Mouse (Mus musculus): ENCODE measurements around the gene Pgpep1.

Pgpep1 gene

GRCm38 (mm10) chr8:70635527-70635926 is 24.7 kb downstream of the Pgpep1 start:
- no peak for DNase-seq (ENCODE audit: extremely low read depth, low read depth, low spot score)

GRCm38 (mm10) chr8:70634066-70634465 is 26.1 kb downstream of the Pgpep1 start:
- DNase-seq (ENCODE audit: extremely low read depth, low read depth, low spot score), result no peak

- no peak for DNase-seq (ENCODE audit: extremely low read depth, low read depth, low spot score)
Measured at GRCm38 (mm10) chr8:70632346-70632892, 27.8 kb downstream of the Pgpep1 start, which contains the start of gene Gdf15. TSS of gene Gdf15 (minus strand) at chr8:70632456.

- DNase-seq (ENCODE audit: extremely low read depth, low read depth, low spot score), result no peak
Measured at GRCm38 (mm10) chr8:70631436-70631835, 28.8 kb downstream of the Pgpep1 start.

GRCm38 (mm10) chr8:70630532-70631381 is 29.4 kb downstream of the Pgpep1 start:
- DNase-seq (ENCODE audit: extremely low read depth, low read depth, low spot score), result no peak

GRCm38 (mm10) chr8:70629574-70630531 is 30.3 kb downstream of the Pgpep1 start:
- no peak for DNase-seq (ENCODE audit: extremely low read depth, low read depth, low spot score)

- no peak for DNase-seq (ENCODE audit: extremely low read depth, low read depth, low spot score)
Measured at GRCm38 (mm10) chr8:70628986-70629490, 31.1 kb downstream of the Pgpep1 start.

- no peak for DNase-seq (ENCODE audit: extremely low read depth, low read depth, low spot score)
Measured at GRCm38 (mm10) chr8:70627041-70627440, 33.1 kb downstream of the Pgpep1 start.

GRCm38 (mm10) chr8:70625104-70625503 is 35.1 kb downstream of the Pgpep1 start:
- DNase-seq (ENCODE audit: extremely low read depth, low read depth, low spot score), result no peak

GRCm38 (mm10) chr8:70622220-70622619 is 38.0 kb downstream of the Pgpep1 start:
- no peak for DNase-seq (ENCODE audit: extremely low read depth, low read depth, low spot score)

- DNase-seq (ENCODE audit: extremely low read depth, low read depth, low spot score), result no peak
Measured at GRCm38 (mm10) chr8:70618888-70619334, 41.3 kb downstream of the Pgpep1 start.

- no peak for DNase-seq (ENCODE audit: extremely low read depth, low read depth, low spot score)
Measured at GRCm38 (mm10) chr8:70617985-70618384, 42.2 kb downstream of the Pgpep1 start.

- DNase-seq (ENCODE audit: extremely low read depth, low read depth, low spot score), result no peak
Measured at GRCm38 (mm10) chr8:70616645-70617044, 43.5 kb downstream of the Pgpep1 start.

- no peak for DNase-seq (ENCODE audit: extremely low read depth, low read depth, low spot score)
Measured at GRCm38 (mm10) chr8:70615894-70616293, 44.3 kb downstream of the Pgpep1 start, which contains the start of gene Lrrc25. TSS of gene Lrrc25 (plus strand) at chr8:70616155.

- DNase-seq (ENCODE audit: extremely low read depth, low read depth, low spot score), result no peak
Measured at GRCm38 (mm10) chr8:70615281-70615680, 44.9 kb downstream of the Pgpep1 start.

GRCm38 (mm10) chr8:70614469-70614868 is 45.7 kb downstream of the Pgpep1 start:
- DNase-seq (ENCODE audit: extremely low read depth, low read depth, low spot score), result no peak

- no peak for DNase-seq (ENCODE audit: extremely low read depth, low read depth, low spot score)
Measured at GRCm38 (mm10) chr8:70613763-70614162, 46.4 kb downstream of the Pgpep1 start.

- DNase-seq (ENCODE audit: extremely low read depth, low read depth, low spot score), result no peak
Measured at GRCm38 (mm10) chr8:70611849-70612248, 48.3 kb downstream of the Pgpep1 start.

- DNase-seq (ENCODE audit: extremely low read depth, low read depth, low spot score), result no peak
Measured at GRCm38 (mm10) chr8:70610796-70611771, 49.1 kb downstream of the Pgpep1 start.
